Comparison of ENCODE assay signal across 8 mouse cellular contexts in genomic region chr11:97018583-97019344, GRCm38 (mm10). TPM values are rescaled to one million over a fixed set of nuclear protein-coding genes. Genes with fewer than 3 reads are reported as not detected.
DNase-seq lines count a peak whose midpoint lies in the region; ATAC-seq and TF ChIP-seq lines count a peak whose summit lies in the region.

No protein-coding gene starts in this region.

- WGBS in forebrain, embryonic 16.5 days = under 1% methylated on average over 65 of the region's 68 CpGs
- 2% methylated on average over 66 of the region's 68 CpGs for WGBS in liver, embryonic 13.5 days (ENCODE audit: insufficient replicate concordance)
- 3% methylated on average over 68 of the region's 68 CpGs for WGBS in thymus, adult 2 months

- peak; percentile 47 for DNase-seq in adrenal gland, adult 2 months
- no peak for DNase-seq in adrenal gland, postnatal 4 days (ENCODE audit: low spot score in 2 of 2)
- DNase-seq in liver, embryonic 13.5 days = no peak
- DNase-seq in thymus, adult 2 months = peak; percentile 61
- no peak for DNase-seq in layer of hippocampus, adult 18-20 months (ENCODE audit: low spot score in 2 of 2)

- peaks cover 74% of the 10 kb centered on the region for H3K27me3 ChIP-seq in forebrain, embryonic 16.5 days (replicated peaks; ENCODE audit: control insufficient read depth, insufficient read depth, low read length)
- peaks cover 98% of the 10 kb centered on the region for H3K27me3 ChIP-seq in liver, embryonic 13.5 days
- peaks cover 32% of the 10 kb centered on the region for H3K27me3 ChIP-seq in thymus, adult 2 months (ENCODE audit: control insufficient read depth, insufficient read depth, low read length)

- TF ChIP-seq POLR2A in thymus, adult 2 months (IDR thresholded peaks at IDR 0.05; ENCODE audit: control insufficient read depth, extremely low read depth, insufficient read depth, low read length, poor library complexity) = no peak

- peak overlapping the region; percentile 44 for H3K4me2 ChIP-seq in forebrain, embryonic 16.5 days (ENCODE audit: low read length)
- H3K4me2 ChIP-seq in liver, embryonic 13.5 days = peak overlapping the region; percentile 43

- no peaks in the 10 kb centered on the region for H3K9me3 ChIP-seq in forebrain, embryonic 16.5 days (ENCODE audit: control insufficient read depth, low read length)
- H3K9me3 ChIP-seq in liver, embryonic 13.5 days (replicated peaks) = no peaks in the 10 kb centered on the region

- peaks cover 20% of the 10 kb centered on the region for H3K4me1 ChIP-seq in forebrain, embryonic 16.5 days (replicated peaks; ENCODE audit: control insufficient read depth, insufficient read depth, low read length)
- H3K4me1 ChIP-seq in liver, embryonic 13.5 days (replicated peaks) = peaks cover 27% of the 10 kb centered on the region
- H3K4me1 ChIP-seq in thymus, adult 2 months (replicated peaks; ENCODE audit: control insufficient read depth, insufficient read depth, low read length) = peaks cover 38% of the 10 kb centered on the region

- peak overlapping the region; percentile 28 for H3K4me3 ChIP-seq in forebrain, embryonic 16.5 days (replicated peaks; ENCODE audit: low read length)
- peak overlapping the region; percentile 27 for H3K4me3 ChIP-seq in liver, embryonic 13.5 days (replicated peaks)
- H3K4me3 ChIP-seq in thymus, adult 2 months (ENCODE audit: control insufficient read depth, insufficient read depth, low read length) = peak overlapping the region; percentile 34

- no peak overlapping the region for H3K27ac ChIP-seq in forebrain, embryonic 16.5 days (ENCODE audit: low read length)
- H3K27ac ChIP-seq in liver, embryonic 13.5 days = no peak overlapping the region
- no peak overlapping the region for H3K27ac ChIP-seq in thymus, adult 2 months (ENCODE audit: control insufficient read depth, insufficient read depth, low read length)

- H3K9ac ChIP-seq in forebrain, embryonic 16.5 days (replicated peaks; ENCODE audit: low read depth, low read length) = no peak overlapping the region
- H3K9ac ChIP-seq in liver, embryonic 13.5 days = no peak overlapping the region

- peak; percentile 33 for ATAC-seq in CD4-positive, CD25-positive, alpha-beta regulatory T cell, adult 4 months
- ATAC-seq in forebrain, embryonic 16.5 days = no peak
- ATAC-seq in liver, embryonic 13.5 days (ENCODE audit: low read depth) = no peak
- no peak for ATAC-seq in granulocyte monocyte progenitor cell, adult 5-6 weeks (replicated peaks; ENCODE audit: poor library complexity, severe bottlenecking)

- TF ChIP-seq CTCF in thymus, adult 2 months (IDR thresholded peaks at IDR 0.05; ENCODE audit: borderline replicate concordance, control insufficient read depth, extremely low read depth, insufficient read depth, low read length, poor library complexity) = no peak

- no peaks in the 10 kb centered on the region for H3K36me3 ChIP-seq in forebrain, embryonic 16.5 days (ENCODE audit: control insufficient read depth, insufficient read depth)
- H3K36me3 ChIP-seq in liver, embryonic 13.5 days = no peaks in the 10 kb centered on the region
- H3K36me3 ChIP-seq in thymus, adult 2 months (ENCODE audit: control insufficient read depth, insufficient read depth, low read length) = no peaks in the 10 kb centered on the region

RNA-seq across cellular contexts. Expression of gene Sp6, which starts 5.6 kb away (rescaled TPM):
- under 1 TPM; 0.09 to 0.24 TPM for total RNA-seq in adrenal gland, adult 2 months (2021)
- 0.10 and 0.31 TPM in 2 replicates for polyA plus RNA-seq in adrenal gland, adult 2 months (2012; rRNA removed)
- under 1 TPM; 0.42 TPM for total RNA-seq in adrenal gland, postnatal 4 days (2021)
- 1 to 10 TPM; 1.7 to 3.0 TPM for polyA plus RNA-seq in CD4-positive, CD25-positive, alpha-beta regulatory T cell, adult 4 months (2017; shearing (Covaris generic))
- 0.29 and 0.68 TPM in 2 replicates for polyA plus RNA-seq in forebrain, embryonic 16.5 days (2015; fragmentation: Nextera tagmentation; extraction: Ambion mirVana)
- polyA plus RNA-seq in liver, embryonic 13.5 days (2015; fragmentation: Nextera tagmentation; extraction: Ambion mirVana) = 0.05 and 0.08 TPM in 2 replicates
- polyA plus RNA-seq in thymus, adult 2 months (2012; rRNA removed) = 5.6 TPM in 2 replicates
- total RNA-seq in layer of hippocampus, adult 18-20 months (2021) = 1 to 10 TPM in 1 of 2 experiments, under 1 TPM in 1; 0.79 to 1.1 TPM
- total RNA-seq in granulocyte monocyte progenitor cell, adult 5-6 weeks (2014; fragmentation: Nextera tagmentation) = 0.26 and 0.37 TPM in 2 replicates
- not detected in 2 replicates for total RNA-seq in granulocyte monocyte progenitor cell, adult 5-6 weeks (2017)

RNA-seq across cellular contexts. Expression of gene Scrn2, which starts 11.0 kb away (rescaled TPM):
- total RNA-seq in adrenal gland, adult 2 months (2021) = 10 to 100 TPM; 13.3 to 25.0 TPM
- 27.6 and 28.6 TPM in 2 replicates for polyA plus RNA-seq in adrenal gland, adult 2 months (2012; rRNA removed)
- total RNA-seq in adrenal gland, postnatal 4 days (2021) = 10 to 100 TPM; 28.8 to 29.7 TPM
- 10 to 100 TPM in 1 of 2 experiments, 1 to 10 TPM in 1; 7.3 to 14.8 TPM for polyA plus RNA-seq in CD4-positive, CD25-positive, alpha-beta regulatory T cell, adult 4 months (2017; shearing (Covaris generic))
- 14.4 and 16.2 TPM in 2 replicates for polyA plus RNA-seq in forebrain, embryonic 16.5 days (2015; fragmentation: Nextera tagmentation; extraction: Ambion mirVana)
- 10.0 and 11.2 TPM in 2 replicates for polyA plus RNA-seq in liver, embryonic 13.5 days (2015; fragmentation: Nextera tagmentation; extraction: Ambion mirVana)
- 18.6 and 20.5 TPM in 2 replicates for polyA plus RNA-seq in thymus, adult 2 months (2012; rRNA removed)
- 1 to 10 TPM; 4.0 to 4.9 TPM for total RNA-seq in layer of hippocampus, adult 18-20 months (2021)
- 12.2 and 22.1 TPM in 2 replicates for total RNA-seq in granulocyte monocyte progenitor cell, adult 5-6 weeks (2014; fragmentation: Nextera tagmentation)
- total RNA-seq in granulocyte monocyte progenitor cell, adult 5-6 weeks (2017) = 22.0 and 30.0 TPM in 2 replicates

RNA-seq across cellular contexts. Expression of gene Lrrc46, which starts 22.4 kb away (rescaled TPM):
- 1 to 10 TPM in 1 of 2 experiments, under 1 TPM in 1; 0.98 to 1.1 TPM for total RNA-seq in adrenal gland, adult 2 months (2021)
- polyA plus RNA-seq in adrenal gland, adult 2 months (2012; rRNA removed) = 0.47 and 0.50 TPM in 2 replicates
- total RNA-seq in adrenal gland, postnatal 4 days (2021) = 1 to 10 TPM in 1 of 2 experiments, under 1 TPM in 1; 0.76 to 1.3 TPM
- not detected for polyA plus RNA-seq in CD4-positive, CD25-positive, alpha-beta regulatory T cell, adult 4 months (2017; shearing (Covaris generic))
- 3.0 and 3.1 TPM in 2 replicates for polyA plus RNA-seq in forebrain, embryonic 16.5 days (2015; fragmentation: Nextera tagmentation; extraction: Ambion mirVana)
- polyA plus RNA-seq in liver, embryonic 13.5 days (2015; fragmentation: Nextera tagmentation; extraction: Ambion mirVana) = 0.29 and 0.38 TPM in 2 replicates
- 0.46 and 0.58 TPM in 2 replicates for polyA plus RNA-seq in thymus, adult 2 months (2012; rRNA removed)
- under 1 TPM; 0.74 to 0.94 TPM for total RNA-seq in layer of hippocampus, adult 18-20 months (2021)
- not detected in 2 replicates for total RNA-seq in granulocyte monocyte progenitor cell, adult 5-6 weeks (2014; fragmentation: Nextera tagmentation)
- 0.10 and 1.1 TPM in 2 replicates for total RNA-seq in granulocyte monocyte progenitor cell, adult 5-6 weeks (2017)

RNA-seq across cellular contexts. Expression of gene Mrpl10, which starts 22.6 kb away (rescaled TPM):
- total RNA-seq in adrenal gland, adult 2 months (2021) = 100 to 1,000 TPM; 130 to 154 TPM
- 197 and 276 TPM in 2 replicates for polyA plus RNA-seq in adrenal gland, adult 2 months (2012; rRNA removed)
- total RNA-seq in adrenal gland, postnatal 4 days (2021) = 100 to 1,000 TPM; 110 to 123 TPM
- polyA plus RNA-seq in CD4-positive, CD25-positive, alpha-beta regulatory T cell, adult 4 months (2017; shearing (Covaris generic)) = 10 to 100 TPM; 60.9 to 82.9 TPM
- 54.3 and 56.2 TPM in 2 replicates for polyA plus RNA-seq in forebrain, embryonic 16.5 days (2015; fragmentation: Nextera tagmentation; extraction: Ambion mirVana)
- 45.7 and 51.4 TPM in 2 replicates for polyA plus RNA-seq in liver, embryonic 13.5 days (2015; fragmentation: Nextera tagmentation; extraction: Ambion mirVana)
- polyA plus RNA-seq in thymus, adult 2 months (2012; rRNA removed) = 90.1 and 95.4 TPM in 2 replicates
- 10 to 100 TPM; 76.0 to 80.4 TPM for total RNA-seq in layer of hippocampus, adult 18-20 months (2021)
- total RNA-seq in granulocyte monocyte progenitor cell, adult 5-6 weeks (2014; fragmentation: Nextera tagmentation) = 44.6 and 51.7 TPM in 2 replicates
- total RNA-seq in granulocyte monocyte progenitor cell, adult 5-6 weeks (2017) = 22.9 and 23.2 TPM in 2 replicates

RNA-seq across cellular contexts. Expression of gene Osbpl7, which starts 31.7 kb away (rescaled TPM):
- 10 to 100 TPM in 1 of 2 experiments, 1 to 10 TPM in 1; 7.4 to 12.7 TPM for total RNA-seq in adrenal gland, adult 2 months (2021)
- polyA plus RNA-seq in adrenal gland, adult 2 months (2012; rRNA removed) = 14.8 and 16.0 TPM in 2 replicates
- 10 to 100 TPM; 20.3 to 21.4 TPM for total RNA-seq in adrenal gland, postnatal 4 days (2021)
- polyA plus RNA-seq in CD4-positive, CD25-positive, alpha-beta regulatory T cell, adult 4 months (2017; shearing (Covaris generic)) = 10 to 100 TPM; 24.9 to 46.4 TPM
- 11.0 and 13.1 TPM in 2 replicates for polyA plus RNA-seq in forebrain, embryonic 16.5 days (2015; fragmentation: Nextera tagmentation; extraction: Ambion mirVana)
- 2.3 and 2.7 TPM in 2 replicates for polyA plus RNA-seq in liver, embryonic 13.5 days (2015; fragmentation: Nextera tagmentation; extraction: Ambion mirVana)
- polyA plus RNA-seq in thymus, adult 2 months (2012; rRNA removed) = 36.7 and 37.7 TPM in 2 replicates
- 10 to 100 TPM; 16.3 to 17.7 TPM for total RNA-seq in layer of hippocampus, adult 18-20 months (2021)
- 24.4 and 29.4 TPM in 2 replicates for total RNA-seq in granulocyte monocyte progenitor cell, adult 5-6 weeks (2014; fragmentation: Nextera tagmentation)
- total RNA-seq in granulocyte monocyte progenitor cell, adult 5-6 weeks (2017) = 7.9 and 8.5 TPM in 2 replicates

Comparison
In these comparisons a context has a peak if more than half of its experiments do, and no peak if none do; other contexts are left out.
1. DNase-seq: peak in adrenal gland, adult 2 months (single experiment) and thymus, adult 2 months (single experiment); none in adrenal gland, postnatal 4 days (0 of 2), liver, embryonic 13.5 days (single experiment) and layer of hippocampus, adult 18-20 months (0 of 2).
2. Peak in every context shown above with its lines, with median percentiles within 50 percentile points of each other: H3K4me3 ChIP-seq.